Mouse (Mus musculus) heart, postnatal 0 days (tissue): ENCODE results near the gene Pbrm1.

ENCODE experiments used
- CTCF ChIP-seq: IDR thresholded peaks from 2 replicates; pipeline ENCODE4 v1.5.1; 2016; ENCODE audit warnings: antibody characterized with exemption, control low read depth, low read depth
- EP300 ChIP-seq: IDR thresholded peaks from 2 replicates; pipeline ENCODE4 v1.6.1; 2016; ENCODE audit warnings: antibody characterized with exemption, low read depth

GRCm38 (mm10) chr14:31000356-31000755 is 18.6 kb upstream of the Pbrm1 start:
- TF ChIP-seq EP300 (no peak), CTCF (no peak)
